Mouse (Mus musculus): Measurements from ENCODE around the gene Isyna1. TPM values are rescaled to one million over a fixed set of nuclear protein-coding genes. Genes with fewer than 3 reads are reported as not detected.

Isyna1 gene
- total and polyA plus RNA-seq, 2 experiments from 2014 or later: 113 to 152 TPM

DNA sequence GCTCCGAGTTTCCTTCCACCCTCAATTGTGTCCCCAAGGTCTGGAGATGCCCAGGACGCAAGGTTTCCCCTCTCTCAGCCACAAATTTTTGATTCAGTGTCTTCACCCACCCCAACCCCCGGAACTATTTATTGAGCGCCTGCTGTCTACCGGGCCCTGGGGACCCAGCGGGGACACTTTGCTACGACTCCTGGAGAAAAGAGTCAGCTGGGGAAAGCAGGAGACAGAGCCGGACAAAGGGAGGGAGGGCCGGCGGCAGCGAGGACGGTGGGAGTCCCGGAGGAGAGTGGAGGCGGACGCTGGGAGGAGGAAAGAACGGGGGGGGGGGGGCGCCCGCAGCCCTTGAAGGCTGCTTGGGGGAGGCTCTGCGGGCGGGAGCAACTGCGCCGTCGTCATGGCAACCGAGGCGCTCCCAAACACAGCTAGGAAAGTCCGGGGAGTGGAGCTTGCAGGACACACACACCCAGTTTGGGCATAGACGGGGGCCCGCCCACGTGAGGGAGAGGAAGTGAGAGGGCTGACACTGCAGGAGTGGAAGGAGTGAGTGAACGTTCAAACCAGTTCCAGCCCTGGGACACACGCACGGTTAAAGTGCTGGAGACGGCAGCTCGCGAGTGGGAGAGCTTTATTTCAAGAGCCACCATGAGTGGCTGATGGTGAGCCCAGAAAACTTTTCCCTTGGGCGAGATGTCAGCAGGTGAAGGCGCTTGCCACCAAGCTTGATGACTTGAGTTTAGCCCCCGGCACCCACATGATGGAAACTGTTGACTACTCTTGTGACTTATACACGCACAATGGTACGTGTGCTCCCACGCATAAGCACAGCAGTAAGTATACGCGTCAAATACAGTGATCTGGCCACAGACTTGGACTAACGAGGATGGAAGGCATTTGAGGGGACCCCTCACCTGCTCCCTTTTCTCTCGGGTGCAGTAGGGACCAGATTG lies 15.9 kb downstream of the Isyna1 start:
- no peak for TF ChIP-seq CTCF (IDR thresholded peaks at IDR 0.05; ENCODE audit: low read depth)
- WGBS: 2% methylated on average over 39 of the region's 45 CpGs
- Histone ChIP-seq H3K36me3 (ENCODE audit: insufficient read depth, low read length) (no peaks in the 10 kb centered on the region), H3K4me1 (ENCODE audit: insufficient read depth, low read length) (peaks cover 25% of the 10 kb centered on the region), H3K4me3 (ENCODE audit: low read length) (peak overlapping the region; percentile 33), H3K9ac (replicated peaks; ENCODE audit: low read length) (peak overlapping the region; percentile 55), H3K27ac (peak overlapping the region; percentile 80), H3K27me3 (ENCODE audit: insufficient read depth, low read length) (no peaks in the 10 kb centered on the region), H3K4me2 (ENCODE audit: low read depth, low read length) (peak overlapping the region; percentile 78), H3K9me3 (ENCODE audit: low read length) (no peaks in the 10 kb centered on the region)
- DNase-seq (ENCODE audit: low spot score) (peak; percentile 82), ATAC-seq (peak; percentile 28; the same call in 1 of the 2 replicates)

DNA sequence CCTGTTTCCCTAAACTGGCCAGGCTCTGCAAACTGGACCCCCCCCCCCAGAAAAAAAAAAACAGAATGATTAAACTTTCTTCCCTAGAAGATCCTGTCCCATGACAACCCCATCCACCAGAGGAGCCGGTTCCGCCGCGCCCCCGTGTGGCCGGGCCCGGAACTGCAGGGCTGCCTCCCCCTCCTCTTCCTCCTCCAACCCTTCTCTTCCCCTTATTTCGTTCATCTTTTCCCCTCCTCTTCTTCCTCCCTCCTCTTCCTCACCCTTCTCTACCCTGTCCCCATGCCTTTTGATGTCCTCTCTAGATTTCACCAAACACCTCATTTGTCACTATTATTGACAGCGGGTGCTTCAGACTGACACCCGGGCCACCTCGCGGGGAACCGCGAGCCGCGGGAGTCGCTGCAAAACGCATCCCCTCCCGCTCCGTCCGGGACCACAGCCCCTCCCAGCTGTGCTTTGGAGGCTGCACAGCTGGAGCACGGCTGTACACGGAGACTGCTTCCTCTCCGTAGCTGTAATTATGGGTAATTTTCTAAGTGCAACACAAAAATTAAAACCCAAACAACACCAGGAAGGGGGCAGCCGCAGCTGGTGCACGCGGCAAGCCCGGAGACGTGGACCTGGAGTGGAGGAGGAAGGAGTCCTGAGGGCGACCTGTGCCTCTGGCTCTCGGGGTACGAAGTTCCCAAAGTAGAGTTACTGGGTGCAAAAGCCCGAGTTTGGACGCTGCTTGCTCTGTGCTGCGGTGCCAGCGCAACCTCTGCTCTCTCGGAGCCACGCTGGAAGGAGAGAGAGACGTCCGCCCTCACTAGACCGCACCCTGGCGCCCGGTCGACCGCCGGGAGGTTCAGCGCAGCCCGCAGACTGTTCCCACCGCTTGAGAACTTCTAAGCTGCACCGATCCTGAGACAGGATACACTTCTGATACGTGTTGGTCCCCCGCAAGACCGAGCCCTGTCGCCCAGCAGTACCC lies 16.9 kb downstream of the Isyna1 start:
- H3K9me3 ChIP-seq (ENCODE audit: low read length): no peaks in the 10 kb centered on the region
- peaks cover 25% of the 10 kb centered on the region for H3K4me1 ChIP-seq (ENCODE audit: insufficient read depth, low read length)
- DNase-seq (ENCODE audit: low spot score): peak; percentile 66
- peak; percentile 94 for TF ChIP-seq CTCF (IDR thresholded peaks at IDR 0.05; ENCODE audit: low read depth)
- H3K4me2 ChIP-seq (ENCODE audit: low read depth, low read length): peak overlapping the region; percentile 78
- peak overlapping the region; percentile 80; the same call in 1 of the 2 replicates for H3K27ac ChIP-seq
- H3K4me3 ChIP-seq (ENCODE audit: low read length): peak overlapping the region; percentile 36
- whole genome bisulfite sequencing: under 1% methylated on average over 54 of the region's 54 CpGs
- peak overlapping the region; percentile 40 for H3K9ac ChIP-seq (replicated peaks; ENCODE audit: low read length)
- H3K36me3 ChIP-seq (ENCODE audit: insufficient read depth, low read length): no peaks in the 10 kb centered on the region
- no peaks in the 10 kb centered on the region for H3K27me3 ChIP-seq (ENCODE audit: insufficient read depth, low read length)
- ATAC-seq: no peak

GRCm38 (mm10) chr8:70611849-70612248 lies 17.7 kb downstream of the Isyna1 start:
- peak overlapping the region; percentile 78 for H3K4me2 ChIP-seq (ENCODE audit: low read depth, low read length)
- no peaks in the 10 kb centered on the region for H3K36me3 ChIP-seq (ENCODE audit: insufficient read depth, low read length)
- H3K4me3 ChIP-seq (ENCODE audit: low read length): peak overlapping the region; percentile 36
- H3K9me3 ChIP-seq (ENCODE audit: low read length): no peaks in the 10 kb centered on the region
- no peaks in the 10 kb centered on the region for H3K27me3 ChIP-seq (ENCODE audit: insufficient read depth, low read length)
- DNase-seq (ENCODE audit: low spot score) (peak; percentile 88), ATAC-seq (no peak)
- peak overlapping the region; percentile 40; the same call in 1 of the 2 replicates for H3K9ac ChIP-seq (replicated peaks; ENCODE audit: low read length)
- H3K27ac ChIP-seq: peak overlapping the region; percentile 66; the same call in 1 of the 2 replicates
- under 1% methylated on average over 6 of the region's 6 CpGs for WGBS
- peak; percentile 98 for TF ChIP-seq CTCF (IDR thresholded peaks at IDR 0.05; ENCODE audit: low read depth)
- H3K4me1 ChIP-seq (ENCODE audit: insufficient read depth, low read length): peaks cover 21% of the 10 kb centered on the region

- no peaks in the 10 kb centered on the region for H3K27me3 ChIP-seq (ENCODE audit: insufficient read depth, low read length)
- H3K4me1 ChIP-seq (ENCODE audit: insufficient read depth, low read length): peaks cover 15% of the 10 kb centered on the region; the same call in 1 of the 2 replicates
- no peak overlapping the region for H3K27ac ChIP-seq
- H3K36me3 ChIP-seq (ENCODE audit: insufficient read depth, low read length): no peaks in the 10 kb centered on the region
- H3K9me3 ChIP-seq (ENCODE audit: low read length): no peaks in the 10 kb centered on the region
- DNase-seq (ENCODE audit: low spot score) (no peak), ATAC-seq (no peak)
- H3K4me2 ChIP-seq (ENCODE audit: low read depth, low read length): no peak overlapping the region
- no peak overlapping the region for H3K4me3 ChIP-seq (ENCODE audit: low read length)
- no peak overlapping the region for H3K9ac ChIP-seq (replicated peaks; ENCODE audit: low read length)
- no peak for TF ChIP-seq CTCF (IDR thresholded peaks at IDR 0.05; ENCODE audit: low read depth)
- WGBS: 33% methylated on average over 1 of the region's 1 CpGs
These were observed 19.6 kb downstream of the Isyna1 start for GRCm38 (mm10) chr8:70613763-70614162.

DNA sequence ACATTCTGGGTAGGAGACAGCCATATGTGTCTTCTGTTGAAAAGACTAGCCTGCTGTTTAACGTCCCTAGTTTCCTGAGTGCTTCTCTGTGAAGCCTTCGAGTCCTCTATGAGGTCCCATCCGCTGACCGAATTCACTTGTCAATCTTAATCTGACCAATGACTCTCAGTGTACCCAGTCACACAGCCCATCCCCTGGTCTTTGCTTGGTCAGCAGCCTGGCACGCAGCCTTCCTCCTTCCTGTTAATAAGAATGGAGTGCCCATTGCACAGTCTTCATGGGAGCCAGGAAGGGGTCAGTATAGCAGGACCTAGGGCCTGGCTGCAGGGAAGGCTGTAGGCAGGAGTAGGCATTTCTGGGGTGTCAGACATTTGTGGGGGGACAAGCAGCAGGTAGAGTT lies 20.3 kb downstream of the Isyna1 start:
- no peak for ATAC-seq
- Histone ChIP-seq H3K4me2 (ENCODE audit: low read depth, low read length) (no peak overlapping the region), H3K27ac (no peak overlapping the region), H3K36me3 (ENCODE audit: insufficient read depth, low read length) (no peaks in the 10 kb centered on the region), H3K4me1 (ENCODE audit: insufficient read depth, low read length) (peaks cover 12% of the 10 kb centered on the region; the same call in 1 of the 2 replicates), H3K9ac (replicated peaks; ENCODE audit: low read length) (no peak overlapping the region), H3K27me3 (ENCODE audit: insufficient read depth, low read length) (no peaks in the 10 kb centered on the region), H3K4me3 (ENCODE audit: low read length) (no peak overlapping the region), H3K9me3 (ENCODE audit: low read length) (no peaks in the 10 kb centered on the region)
- TF ChIP-seq CTCF (IDR thresholded peaks at IDR 0.05; ENCODE audit: low read depth): no peak
- no peak for DNase-seq (ENCODE audit: low spot score)
- WGBS: 66% methylated on average over 5 of the region's 5 CpGs

- ATAC-seq: no peak
- Histone ChIP-seq H3K4me3 (ENCODE audit: low read length) (no peak overlapping the region), H3K4me2 (ENCODE audit: low read depth, low read length) (no peak overlapping the region), H3K4me1 (ENCODE audit: insufficient read depth, low read length) (0 out of 2 replicates have a peak, but pooled peaks cover 9% of the 10 kb centered on the region), H3K9ac (replicated peaks; ENCODE audit: low read length) (no peak overlapping the region), H3K9me3 (ENCODE audit: low read length) (no peaks in the 10 kb centered on the region), H3K27me3 (ENCODE audit: insufficient read depth, low read length) (no peaks in the 10 kb centered on the region), H3K27ac (no peak overlapping the region), H3K36me3 (ENCODE audit: insufficient read depth, low read length) (no peaks in the 10 kb centered on the region)
- WGBS: 87% methylated on average over 8 of the region's 8 CpGs
- DNase-seq (ENCODE audit: low spot score): no peak
- no peak for TF ChIP-seq CTCF (IDR thresholded peaks at IDR 0.05; ENCODE audit: low read depth)
These were observed 21.1 kb downstream of the Isyna1 start for GRCm38 (mm10) chr8:70615281-70615680.
